Mouse (Mus musculus): ENCODE measurements around the gene Tfeb.

DNA sequence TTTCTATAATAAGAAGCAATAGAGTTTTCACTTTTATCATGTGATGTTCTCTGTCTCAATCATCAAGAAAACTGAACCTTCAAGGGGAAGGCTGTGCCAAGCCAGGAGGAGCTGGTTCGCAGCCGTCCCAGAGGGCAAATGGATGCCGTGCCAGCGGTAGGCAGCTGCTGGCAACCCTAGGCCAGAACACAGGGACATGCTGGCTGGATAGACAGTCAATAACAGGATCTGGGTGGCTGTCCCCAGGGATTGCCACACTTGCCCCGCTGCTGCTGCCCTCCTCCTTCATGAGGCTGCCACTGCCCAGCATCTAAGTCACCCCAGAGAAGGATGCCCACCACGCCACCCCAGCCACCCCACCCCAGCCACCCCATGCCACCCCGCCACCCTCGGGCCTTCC lies 104.7 kb downstream of the Tfeb start:
- TF ChIP-seq CTCF (conservative IDR thresholded peaks at IDR 0.05; ENCODE audit: insufficient read depth, insufficient read length, low read depth, low read length) (no peak), POLR2A (IDR thresholded peaks at IDR 0.05; ENCODE audit: low read depth, low read length) (no peak)

Data from kidney, adult 2 months (tissue).